Mouse (Mus musculus) hindbrain, embryonic 13.5 days (tissue): Measurements from ENCODE around the gene Dnah6. TPM values are rescaled to one million over a fixed set of nuclear protein-coding genes. Genes with fewer than 3 reads are reported as not detected.

Experiments used
- ATAC-seq: fragments of 200-750 bp; cut with Nextera tagmentation; 2 replicates; pipeline ENCODE4 v1.8.0; 2017; ENCODE audit warnings: moderate TSS enrichment; ENCODE audit not compliant: low FRiP score
- H3K27ac ChIP-seq: fragments of 300-500 bp; sonication (generic); 2 replicates; pipeline ENCODE4 v1.5.1; 2015; ENCODE audit warnings: inconsistent platforms, mild to moderate bottlenecking, moderate library complexity
- H3K27me3 ChIP-seq: fragments of 300-500 bp; sonication (generic); 2 replicates; pipeline ENCODE4 v1.6.1; 2015; ENCODE audit warnings: mild to moderate bottlenecking, inconsistent platforms
- H3K36me3 ChIP-seq: fragments of 300-500 bp; sonication (generic); 2 replicates; pipeline ENCODE4 v1.6.1; 2015; ENCODE audit warnings: mild to moderate bottlenecking, inconsistent platforms
- H3K4me1 ChIP-seq: fragments of 300-500 bp; sonication (generic); replicated peaks from 2 replicates; pipeline ENCODE4 v1.6.1; 2015; ENCODE audit warnings: inconsistent platforms
- H3K4me2 ChIP-seq: fragments of 300-500 bp; sonication (generic); 2 replicates; pipeline ENCODE4 v1.6.1; 2015; ENCODE audit warnings: inconsistent platforms, mild to moderate bottlenecking, moderate library complexity
- H3K4me3 ChIP-seq: fragments of 300-500 bp; sonication (generic); 2 replicates; pipeline ENCODE4 v1.5.1; 2015; ENCODE audit warnings: mild to moderate bottlenecking, inconsistent platforms
- H3K9ac ChIP-seq: fragments of 300-500 bp; sonication (generic); 2 replicates; pipeline ENCODE4 v1.6.1; 2015; ENCODE audit warnings: mild to moderate bottlenecking, inconsistent platforms
- H3K9me3 ChIP-seq: fragments of 300-500 bp; sonication (generic); 2 replicates; pipeline ENCODE4 v1.6.1; 2016; ENCODE audit warnings: inconsistent platforms
- WGBS: fragments of 180-500 bp; shearing (Covaris S2); methylation state at CpG from one replicate; pipeline ENCODE4 v1.1.7; 2015; 5-methylcytosine and 5-hydroxymethylcytosine counted together
- polyA plus RNA-seq: library from polyadenylated mRNA; unstranded; fragments of >200 nt; fragmentation: Nextera tagmentation; extraction: Ambion mirVana; gene quantifications from 2 replicates; pipeline ENCODE4 v1.2.1, GENCODE M21; 2015

Gene Dnah6
- 0.23 and 0.47 TPM in 2 replicates for polyA plus RNA-seq

- Histone ChIP-seq H3K4me3 (peak within 1 kb of the TSS; percentile 45), H3K27ac (peak within 1 kb of the TSS; percentile 76), H3K4me1 (peaks cover 4% of the 10 kb centered on the region), H3K9ac (peak within 1 kb of the TSS; percentile 68), H3K36me3 (no peaks in the 10 kb centered on the region), H3K27me3 (no peaks in the 10 kb centered on the region), H3K4me2 (peak within 1 kb of the TSS; percentile 66), H3K9me3 (no peaks in the 10 kb centered on the region)
- WGBS = 33% methylated on average over 25 of the region's 25 CpGs
- peak; percentile 99 for ATAC-seq
Observed at GRCm38 (mm10) chr6:73221189-73221957, at the start of gene Dnah6. Gene Dnah6, minus strand, starts transcription at chr6:73221651.

GRCm38 (mm10) chr6:73269374-73269773, 47.9 kb upstream of the Dnah6 start:
- H3K4me1 ChIP-seq = no peaks in the 10 kb centered on the region
- H3K27me3 ChIP-seq = no peaks in the 10 kb centered on the region
- H3K4me2 ChIP-seq = no peak overlapping the region
- H3K36me3 ChIP-seq = peaks cover 80% of the 10 kb centered on the region
- H3K27ac ChIP-seq = no peak overlapping the region
- 96% methylated on average over 3 of the region's 3 CpGs for WGBS
- H3K9me3 ChIP-seq = no peaks in the 10 kb centered on the region
- no peak overlapping the region for H3K9ac ChIP-seq
- H3K4me3 ChIP-seq = no peak overlapping the region
- ATAC-seq = no peak

- no peak for ATAC-seq
- H3K4me2 ChIP-seq = no peak overlapping the region
- no peaks in the 10 kb centered on the region for H3K27me3 ChIP-seq
- no peak overlapping the region for H3K9ac ChIP-seq
- WGBS = 96% methylated on average over 8 of the region's 8 CpGs
- H3K9me3 ChIP-seq = no peaks in the 10 kb centered on the region
- peaks cover 84% of the 10 kb centered on the region for H3K36me3 ChIP-seq
- H3K4me3 ChIP-seq = no peak overlapping the region
- H3K27ac ChIP-seq = no peak overlapping the region
- no peaks in the 10 kb centered on the region for H3K4me1 ChIP-seq
Observed at GRCm38 (mm10) chr6:73267738-73268311, 46.4 kb upstream of the Dnah6 start.

GRCm38 (mm10) chr6:73264801-73265200, 43.4 kb upstream of the Dnah6 start:
- no peak overlapping the region for H3K4me3 ChIP-seq
- H3K9me3 ChIP-seq = no peaks in the 10 kb centered on the region
- no peak overlapping the region for H3K27ac ChIP-seq
- no peak overlapping the region for H3K4me2 ChIP-seq
- WGBS = 42% methylated on average over 2 of the region's 2 CpGs
- H3K4me1 ChIP-seq = no peaks in the 10 kb centered on the region
- ATAC-seq = no peak
- no peak overlapping the region for H3K9ac ChIP-seq
- no peaks in the 10 kb centered on the region for H3K27me3 ChIP-seq
- peaks cover 81% of the 10 kb centered on the region for H3K36me3 ChIP-seq

- ATAC-seq = no peak
- H3K36me3 ChIP-seq = peaks cover 80% of the 10 kb centered on the region
- WGBS = 93% methylated on average over 6 of the region's 6 CpGs
Observed at GRCm38 (mm10) chr6:73260110-73260509, 38.7 kb upstream of the Dnah6 start.

GRCm38 (mm10) chr6:73257068-73257467, 35.6 kb upstream of the Dnah6 start:
- Histone ChIP-seq H3K4me1 (peaks cover 7% of the 10 kb centered on the region), H3K27me3 (no peaks in the 10 kb centered on the region), H3K27ac (no peak overlapping the region), H3K4me3 (no peak overlapping the region), H3K9me3 (no peaks in the 10 kb centered on the region), H3K4me2 (no peak overlapping the region), H3K9ac (no peak overlapping the region), H3K36me3 (peaks cover 52% of the 10 kb centered on the region)
- ATAC-seq = no peak
- 96% methylated on average over 7 of the region's 7 CpGs for WGBS

More at GRCm38 (mm10) chr6:73260110-73260509, 38.7 kb upstream of the Dnah6 start:
- Histone ChIP-seq H3K9ac (no peak overlapping the region), H3K4me3 (no peak overlapping the region), H3K4me1 (no peaks in the 10 kb centered on the region), H3K27ac (no peak overlapping the region), H3K9me3 (no peaks in the 10 kb centered on the region), H3K27me3 (no peaks in the 10 kb centered on the region), H3K4me2 (no peak overlapping the region)

GRCm38 (mm10) chr6:73254307-73255228, 33.1 kb upstream of the Dnah6 start:
- ATAC-seq = no peak

GRCm38 (mm10) chr6:73253584-73253983, 32.1 kb upstream of the Dnah6 start:
- no peak overlapping the region for H3K27ac ChIP-seq
- no peaks in the 10 kb centered on the region for H3K9me3 ChIP-seq
- H3K4me1 ChIP-seq = peaks cover 19% of the 10 kb centered on the region
- H3K4me3 ChIP-seq = no peak overlapping the region
- no peak for ATAC-seq
- no peaks in the 10 kb centered on the region for H3K27me3 ChIP-seq
- H3K36me3 ChIP-seq = peaks cover 21% of the 10 kb centered on the region
- no peak overlapping the region for H3K9ac ChIP-seq
- H3K4me2 ChIP-seq = no peak overlapping the region
- 89% methylated on average over 4 of the region's 4 CpGs for WGBS

More at GRCm38 (mm10) chr6:73254307-73255228, 33.1 kb upstream of the Dnah6 start:
- Histone ChIP-seq H3K4me2 (no peak overlapping the region), H3K27me3 (no peaks in the 10 kb centered on the region), H3K9me3 (no peaks in the 10 kb centered on the region), H3K4me3 (no peak overlapping the region), H3K27ac (no peak overlapping the region), H3K36me3 (peaks cover 31% of the 10 kb centered on the region), H3K9ac (no peak overlapping the region), H3K4me1 (peaks cover 14% of the 10 kb centered on the region)
- 82% methylated on average over 9 of the region's 9 CpGs for WGBS

- Histone ChIP-seq H3K36me3 (peaks cover 16% of the 10 kb centered on the region), H3K27me3 (no peaks in the 10 kb centered on the region), H3K9ac (no peak overlapping the region), H3K9me3 (no peaks in the 10 kb centered on the region), H3K4me2 (no peak overlapping the region), H3K27ac (no peak overlapping the region), H3K4me3 (no peak overlapping the region), H3K4me1 (peaks cover 19% of the 10 kb centered on the region)
- WGBS = 95% methylated on average over 2 of the region's 2 CpGs
- ATAC-seq = no peak
Observed at GRCm38 (mm10) chr6:73253006-73253405, 31.6 kb upstream of the Dnah6 start.

- no peak for ATAC-seq
Observed at GRCm38 (mm10) chr6:73252396-73252795, 30.9 kb upstream of the Dnah6 start.

GRCm38 (mm10) chr6:73251336-73251735, 29.9 kb upstream of the Dnah6 start:
- ATAC-seq = no peak
- WGBS = 98% methylated on average over 11 of the region's 11 CpGs
- H3K4me3 ChIP-seq = no peak overlapping the region

More at GRCm38 (mm10) chr6:73252396-73252795, 30.9 kb upstream of the Dnah6 start:
- Histone ChIP-seq H3K27me3 (no peaks in the 10 kb centered on the region), H3K9ac (no peak overlapping the region), H3K4me1 (peaks cover 19% of the 10 kb centered on the region), H3K27ac (no peak overlapping the region), H3K4me2 (no peak overlapping the region), H3K36me3 (peaks cover 11% of the 10 kb centered on the region), H3K9me3 (no peaks in the 10 kb centered on the region), H3K4me3 (no peak overlapping the region)

GRCm38 (mm10) chr6:73249851-73250250, 28.4 kb upstream of the Dnah6 start:
- Histone ChIP-seq H3K9me3 (no peaks in the 10 kb centered on the region), H3K4me2 (peak overlapping the region; percentile 82), H3K9ac (no peak overlapping the region), H3K4me1 (peaks cover 19% of the 10 kb centered on the region), H3K4me3 (peak overlapping the region; percentile 93; the same call in 1 of the 2 replicates), H3K36me3 (no peaks in the 10 kb centered on the region), H3K27ac (no peak overlapping the region), H3K27me3 (no peaks in the 10 kb centered on the region)
- ATAC-seq = no peak
- WGBS = 89% methylated on average over 4 of the region's 4 CpGs

More at GRCm38 (mm10) chr6:73251336-73251735, 29.9 kb upstream of the Dnah6 start:
- Histone ChIP-seq H3K36me3 (peaks cover 1% of the 10 kb centered on the region), H3K4me2 (no peak overlapping the region), H3K9ac (no peak overlapping the region), H3K4me1 (peaks cover 19% of the 10 kb centered on the region), H3K27ac (no peak overlapping the region), H3K9me3 (no peaks in the 10 kb centered on the region), H3K27me3 (no peaks in the 10 kb centered on the region)
